Mouse (Mus musculus): Measurements from ENCODE around the gene Apoe.

GRCm38 (mm10) chr7:19702859-19703555 is 4.0 kb upstream of the Apoe start:
- TF ChIP-seq HCFC1 (IDR thresholded peaks at IDR 0.05; ENCODE audit: low read depth, low read length) (no peak), CTCF (conservative IDR thresholded peaks at IDR 0.05 in 1 of 2, IDR thresholded peaks at IDR 0.05 in 1 of 2; ENCODE audit: low read depth in 2 of 2, low read length in 2 of 2) (no peak), SMC3 (IDR thresholded peaks at IDR 0.05; ENCODE audit: low read depth, low read length) (no peak), TBP (conservative IDR thresholded peaks at IDR 0.05; ENCODE audit: low read depth, low read length) (no peak), ZNF384 (IDR thresholded peaks at IDR 0.05; ENCODE audit: low read depth, low read length) (no peak), NRF1 (IDR thresholded peaks at IDR 0.05; ENCODE audit: low read depth, low read length) (no peak), EP300 (IDR thresholded peaks at IDR 0.05; ENCODE audit: low read length) (no peak), KAT2A (IDR thresholded peaks at IDR 0.05; ENCODE audit: insufficient replicate concordance, low read length) (no peak), POLR2A (IDR thresholded peaks at IDR 0.05; ENCODE audit: low read depth, low read length) (no peak; the same call in 1 of the 2 replicates), USF1 (IDR thresholded peaks at IDR 0.05; ENCODE audit: low read depth, low read length) (no peak), SIN3A (IDR thresholded peaks at IDR 0.05; ENCODE audit: low read length) (no peak), MYC (IDR thresholded peaks at IDR 0.05; ENCODE audit: low read depth, low read length) (no peak)
